Mouse (Mus musculus) lung, embryonic 14.5 days (tissue): ENCODE data around the gene Wipi2. TPM values are rescaled to one million over a fixed set of nuclear protein-coding genes. Genes with fewer than 3 reads are reported as not detected.

ENCODE experiments used
- ATAC-seq: fragments of 200-750 bp; cut with Nextera tagmentation; 2 replicates; pipeline ENCODE4 v1.8.0; 2017; ENCODE audit warnings: mild to moderate bottlenecking, moderate TSS enrichment, moderate library complexity; ENCODE audit not compliant: insufficient read depth
- DNase-seq: peaks from one replicate; pipeline ENCODE4 v3.0.0-alpha.2; 2015
- H3K27ac ChIP-seq: fragments of 300-500 bp; sonication (generic); 2 replicates; pipeline ENCODE4 v1.5.1; 2014; ENCODE audit warnings: low read depth, mild to moderate bottlenecking, moderate library complexity
- H3K27me3 ChIP-seq: fragments of 300-500 bp; sonication (generic); 2 replicates; pipeline ENCODE4 v1.6.1; 2014; ENCODE audit warnings: low read length, control low read depth; ENCODE audit not compliant: insufficient read depth
- H3K36me3 ChIP-seq: fragments of 300-500 bp; sonication (generic); 2 replicates; pipeline ENCODE4 v1.6.1; 2014; ENCODE audit warnings: control low read depth; ENCODE audit not compliant: insufficient read depth
- H3K4me1 ChIP-seq: fragments of 300-500 bp; sonication (generic); 2 replicates; pipeline ENCODE4 v1.6.1; 2014; ENCODE audit warnings: antibody characterized with exemption, control low read depth; ENCODE audit not compliant: insufficient read depth
- H3K4me2 ChIP-seq: fragments of 300-500 bp; sonication (generic); 2 replicates; pipeline ENCODE4 v1.6.1; 2014; ENCODE audit warnings: mild to moderate bottlenecking
- H3K4me3 ChIP-seq: fragments of 300-500 bp; sonication (generic); 2 replicates; pipeline ENCODE4 v1.5.1; 2014; ENCODE audit warnings: low read depth, low read length
- H3K9ac ChIP-seq: fragments of 300-500 bp; sonication (generic); 2 replicates; pipeline ENCODE4 v1.6.1; 2014
- H3K9me3 ChIP-seq: fragments of 300-500 bp; sonication (generic); 2 replicates; pipeline ENCODE4 v1.6.1; 2016; ENCODE audit warnings: low read depth, low read length, control low read depth
- CTCF ChIP-seq: IDR thresholded peaks from 2 replicates; pipeline ENCODE4 v1.5.1; 2016; ENCODE audit warnings: antibody characterized with exemption, low read depth
- WGBS: fragments of 180-500 bp; shearing (Covaris S2); extraction: QIAGEN DNeasy Blood & Tissue Kit; methylation state at CpG from one replicate; pipeline ENCODE4 v1.1.7; 2014; 5-methylcytosine and 5-hydroxymethylcytosine counted together
- polyA plus RNA-seq: library from polyadenylated mRNA; unstranded; fragments of >200 nt; fragmentation: Nextera tagmentation; extraction: Ambion mirVana; gene quantifications from 2 replicates; pipeline ENCODE4 v1.2.1, GENCODE M21; 2014

The Wipi2 gene
- polyA plus RNA-seq, 1 experiment from 2014 or later = 53.0 TPM

DNA sequence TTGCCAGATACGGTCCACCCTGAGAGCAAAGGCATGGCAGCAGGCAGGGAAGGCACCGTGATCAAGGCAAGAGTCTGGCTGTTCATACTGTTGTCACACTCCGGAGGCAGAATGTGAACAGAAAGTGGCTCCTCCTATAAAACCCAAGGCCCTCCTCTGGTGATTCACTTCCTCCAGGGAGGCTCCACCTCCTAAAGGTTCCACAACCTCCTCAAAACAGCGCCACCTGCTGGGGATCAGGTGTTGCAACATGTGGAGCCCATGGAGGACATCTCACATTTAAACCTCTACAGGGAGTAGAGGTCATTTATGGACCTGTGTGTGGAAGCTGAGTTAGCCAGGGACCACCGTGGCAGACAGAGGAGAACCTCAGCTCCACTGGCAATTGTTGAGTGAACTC lies 84.9 kb downstream of the Wipi2 start:
- H3K27ac ChIP-seq = no peak overlapping the region
- peak; percentile 42 for TF ChIP-seq CTCF
- ATAC-seq = no peak
- no peaks in the 10 kb centered on the region for H3K9me3 ChIP-seq
- DNase-seq = no peak
- H3K4me2 ChIP-seq = no peak overlapping the region
- no peak overlapping the region for H3K4me3 ChIP-seq
- WGBS = 82% methylated on average over 5 of the region's 5 CpGs
- H3K4me1 ChIP-seq = no peaks in the 10 kb centered on the region
- no peaks in the 10 kb centered on the region for H3K27me3 ChIP-seq
- no peak overlapping the region for H3K9ac ChIP-seq
- H3K36me3 ChIP-seq = no peaks in the 10 kb centered on the region

DNA sequence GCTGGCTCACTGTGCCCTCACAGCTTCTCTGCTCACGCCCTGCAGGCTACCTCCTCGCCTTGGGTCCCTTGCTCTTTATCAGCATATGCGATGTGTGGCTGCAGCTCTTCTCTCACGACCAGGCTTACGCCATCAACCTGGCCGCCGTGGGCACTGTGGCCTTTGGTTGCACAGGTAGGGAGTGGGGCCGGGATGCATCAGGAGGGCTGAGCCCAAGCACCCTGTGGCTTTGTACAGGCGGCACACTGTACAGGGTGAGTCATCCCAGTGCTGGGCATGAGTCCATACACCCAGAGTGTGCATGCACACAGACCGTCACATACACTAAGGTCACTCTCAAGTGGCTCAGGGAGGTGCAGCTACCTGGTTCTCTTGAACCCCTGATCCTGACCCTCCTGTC lies 86.5 kb downstream of the Wipi2 start:
- H3K9ac ChIP-seq = no peak overlapping the region
- DNase-seq = no peak
- ATAC-seq = no peak
- no peaks in the 10 kb centered on the region for H3K27me3 ChIP-seq
- H3K4me3 ChIP-seq = no peak overlapping the region
- WGBS = 82% methylated on average over 10 of the region's 10 CpGs
- no peaks in the 10 kb centered on the region for H3K36me3 ChIP-seq
- H3K27ac ChIP-seq = no peak overlapping the region
- no peak overlapping the region for H3K4me2 ChIP-seq
- no peaks in the 10 kb centered on the region for H3K9me3 ChIP-seq
- no peaks in the 10 kb centered on the region for H3K4me1 ChIP-seq
- no peak for TF ChIP-seq CTCF

DNA sequence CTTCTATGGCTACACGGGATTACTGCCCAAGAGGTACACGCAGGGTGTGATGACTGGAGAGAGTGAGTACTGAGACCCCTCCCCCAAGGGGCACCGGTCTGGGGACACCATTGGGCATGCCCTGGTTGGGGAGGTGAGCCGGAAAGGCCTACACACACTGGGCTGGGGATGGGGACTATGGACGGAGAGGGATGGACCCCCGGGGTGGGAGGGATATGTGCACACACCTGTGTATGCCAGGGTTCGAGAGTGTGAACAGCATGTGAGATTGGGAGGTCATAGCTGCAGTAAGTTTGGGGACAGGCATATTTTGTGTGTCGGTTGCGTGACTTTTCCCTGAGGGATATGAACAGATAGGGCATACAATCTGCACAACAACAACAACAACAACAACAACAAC lies 87.6 kb downstream of the Wipi2 start:
- Histone ChIP-seq H3K27ac (no peak overlapping the region), H3K27me3 (no peaks in the 10 kb centered on the region), H3K36me3 (no peaks in the 10 kb centered on the region), H3K4me3 (no peak overlapping the region), H3K9me3 (no peaks in the 10 kb centered on the region), H3K9ac (no peak overlapping the region), H3K4me2 (no peak overlapping the region), H3K4me1 (no peaks in the 10 kb centered on the region)
- TF ChIP-seq CTCF = no peak
- ATAC-seq (no peak), DNase-seq (no peak)
- 80% methylated on average over 9 of the region's 9 CpGs for WGBS

DNA sequence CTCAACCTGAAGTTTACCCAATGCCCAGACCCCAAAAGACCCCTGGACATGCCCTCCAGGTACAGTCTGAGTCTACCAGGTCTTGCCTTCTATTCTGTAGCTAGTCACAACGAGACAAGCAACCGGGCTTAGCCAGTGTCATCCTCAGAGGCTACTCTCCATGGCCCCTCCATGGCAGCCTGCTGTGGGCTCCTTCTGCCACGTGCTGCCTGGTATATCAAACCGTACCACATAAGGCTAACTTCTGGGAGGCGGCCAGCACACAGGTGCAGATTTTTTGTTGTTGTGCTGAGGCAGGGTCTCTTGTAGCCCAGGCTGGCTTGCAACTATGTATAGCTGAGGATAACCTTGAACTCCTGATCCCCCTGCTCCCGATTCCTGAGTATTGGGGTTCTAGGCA lies 88.6 kb downstream of the Wipi2 start:
- H3K9ac ChIP-seq = no peak overlapping the region
- no peak for DNase-seq
- no peak overlapping the region for H3K27ac ChIP-seq
- no peak for ATAC-seq
- WGBS = 80% methylated on average over 6 of the region's 6 CpGs
- no peak for TF ChIP-seq CTCF
- H3K4me3 ChIP-seq = no peak overlapping the region
- no peaks in the 10 kb centered on the region for H3K9me3 ChIP-seq
- no peaks in the 10 kb centered on the region for H3K4me1 ChIP-seq
- no peaks in the 10 kb centered on the region for H3K36me3 ChIP-seq
- no peaks in the 10 kb centered on the region for H3K27me3 ChIP-seq
- H3K4me2 ChIP-seq = no peak overlapping the region

DNA sequence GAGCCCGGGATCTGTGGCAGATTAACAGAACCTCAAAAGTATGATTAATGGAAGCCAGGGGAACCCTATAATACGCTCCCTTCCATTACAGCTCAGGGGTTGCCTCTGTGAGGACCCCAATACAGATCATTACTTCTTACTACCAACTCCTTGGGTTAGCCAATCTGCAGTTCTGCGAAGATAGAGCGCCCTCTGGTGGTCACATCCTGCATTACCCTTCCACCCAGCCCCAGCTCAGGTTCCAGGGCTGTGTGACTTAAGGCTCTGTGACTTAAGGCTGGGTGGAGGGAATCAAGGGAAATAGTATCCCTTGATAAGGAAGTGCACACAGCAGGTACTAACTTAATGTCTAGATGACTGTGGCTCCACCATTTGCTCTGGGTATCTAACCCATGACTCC lies 90.5 kb downstream of the Wipi2 start:
- WGBS = 16% methylated on average over 4 of the region's 4 CpGs
- ATAC-seq (peak; percentile 29; the same call in 1 of the 2 replicates), DNase-seq (peak; percentile 90)
- Histone ChIP-seq H3K4me1 (no peaks in the 10 kb centered on the region), H3K27me3 (no peaks in the 10 kb centered on the region), H3K9me3 (no peaks in the 10 kb centered on the region), H3K27ac (no peak overlapping the region), H3K4me2 (no peak overlapping the region), H3K36me3 (no peaks in the 10 kb centered on the region), H3K4me3 (no peak overlapping the region), H3K9ac (no peak overlapping the region)
- peak; percentile 97 for TF ChIP-seq CTCF

DNA sequence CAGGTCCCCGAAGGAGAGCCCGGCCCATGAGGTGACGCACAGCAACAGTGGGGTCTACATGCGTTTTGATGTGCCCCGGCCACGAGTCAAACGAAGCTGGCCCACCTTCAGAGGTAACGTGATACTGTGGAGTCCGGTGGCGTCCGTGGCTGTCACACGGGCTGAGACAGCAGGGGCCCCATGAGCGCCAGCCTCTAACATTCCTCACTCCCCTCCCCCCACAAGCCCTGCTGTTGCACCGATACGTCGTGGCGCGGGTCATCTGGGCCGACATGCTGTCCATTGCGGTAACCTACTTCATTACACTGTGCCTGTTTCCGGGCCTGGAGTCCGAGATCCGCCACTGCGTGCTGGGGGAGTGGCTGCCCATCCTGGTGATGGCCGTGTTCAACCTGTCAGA lies 91.0 kb downstream of the Wipi2 start:
- no peak for TF ChIP-seq CTCF
- Histone ChIP-seq H3K4me3 (no peak overlapping the region), H3K9ac (no peak overlapping the region), H3K4me1 (no peaks in the 10 kb centered on the region), H3K9me3 (no peaks in the 10 kb centered on the region), H3K27me3 (no peaks in the 10 kb centered on the region), H3K4me2 (no peak overlapping the region), H3K36me3 (no peaks in the 10 kb centered on the region), H3K27ac (no peak overlapping the region)
- WGBS = 57% methylated on average over 25 of the region's 25 CpGs
- ATAC-seq (0 out of 2 replicates have a peak, but pooled peaks have one; percentile 16), DNase-seq (no peak)

DNA sequence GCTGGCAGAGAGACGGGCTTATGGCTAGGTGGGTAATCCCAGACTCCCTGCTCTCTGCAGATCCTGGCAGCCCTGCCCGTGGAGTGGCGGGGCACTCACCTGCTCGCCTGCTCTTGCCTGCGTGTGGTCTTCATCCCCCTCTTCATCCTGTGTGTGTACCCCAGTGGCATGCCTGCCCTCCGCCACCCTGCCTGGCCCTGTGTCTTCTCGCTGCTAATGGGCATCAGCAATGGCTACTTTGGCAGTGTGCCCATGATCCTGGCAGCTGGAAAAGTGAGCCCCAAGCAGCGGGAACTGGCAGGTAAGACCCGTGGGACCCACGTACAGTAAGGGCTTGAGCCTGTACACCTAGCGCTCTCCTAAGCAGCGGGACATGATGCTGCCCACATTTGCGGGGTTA lies 92.4 kb downstream of the Wipi2 start:
- 83% methylated on average over 13 of the region's 13 CpGs for WGBS
- no peak for TF ChIP-seq CTCF
- Histone ChIP-seq H3K9me3 (no peaks in the 10 kb centered on the region), H3K27ac (no peak overlapping the region), H3K9ac (no peak overlapping the region), H3K36me3 (0 out of 2 replicates have a peak, but pooled peaks cover 2% of the 10 kb centered on the region), H3K4me2 (no peak overlapping the region), H3K4me1 (no peaks in the 10 kb centered on the region), H3K27me3 (no peaks in the 10 kb centered on the region), H3K4me3 (no peak overlapping the region)
- no peak for DNase-seq
- no peak for ATAC-seq

Other genes starting within 250 kb of the Wipi2 start
- gene Foxk1, start 226.2 kb upstream of the Wipi2 start, polyA plus RNA-seq = 5.4 and 7.9 TPM in 2 replicates
- 8.9 and 9.9 TPM in 2 replicates for gene Ap5z1, start 163.8 kb upstream of the Wipi2 start, polyA plus RNA-seq
- 0.16 and 0.39 TPM in 2 replicates for gene Papolb, start 97.6 kb upstream of the Wipi2 start, polyA plus RNA-seq
- gene Radil, start 76.6 kb upstream of the Wipi2 start, polyA plus RNA-seq = 1.5 and 2.6 TPM in 2 replicates
- gene Mmd2, start 18.9 kb upstream of the Wipi2 start, polyA plus RNA-seq = 0.11 TPM in 1 of 2 replicates, not detected in the other
- 6.8 and 8.2 TPM in 2 replicates for gene Slc29a4, start 64.8 kb downstream of the Wipi2 start, polyA plus RNA-seq
- gene Tnrc18, start 190.0 kb downstream of the Wipi2 start, polyA plus RNA-seq = 38.4 and 40.4 TPM in 2 replicates